Mouse (Mus musculus): ENCODE data around the gene Rhobtb3.

GRCm38 (mm10) chr13:75832697-75833096, 111.0 kb downstream of the Rhobtb3 start:
- no peak for TF ChIP-seq POLR2A (IDR thresholded peaks at IDR 0.05; ENCODE audit: extremely low read depth, insufficient read depth, low read length)
- no peak for TF ChIP-seq CTCF (IDR thresholded peaks at IDR 0.05; ENCODE audit: low read depth, low read length)
